Mouse (Mus musculus) lung, embryonic 16.5 days (tissue): ENCODE results near the gene Cpn2. TPM values are rescaled to one million over a fixed set of nuclear protein-coding genes. Genes with fewer than 3 reads are reported as not detected.

Experiments
- ATAC-seq: fragments of 200-750 bp; cut with Nextera tagmentation; 2 replicates; pipeline ENCODE4 v1.8.0; 2017; ENCODE audit warnings: low read depth, mild to moderate bottlenecking, moderate library complexity
- H3K27ac ChIP-seq: fragments of 300-500 bp; sonication (generic); 2 replicates; pipeline ENCODE4 v1.5.1; 2014; ENCODE audit warnings: mild to moderate bottlenecking, control low read depth, low read length
- H3K27me3 ChIP-seq: fragments of 300-500 bp; sonication (generic); 2 replicates; pipeline ENCODE4 v1.6.1; 2014; ENCODE audit warnings: low read depth, low read length, mixed read lengths; ENCODE audit not compliant: control insufficient read depth, insufficient read depth
- H3K36me3 ChIP-seq: fragments of 300-500 bp; sonication (generic); 2 replicates; pipeline ENCODE4 v1.6.1; 2014; ENCODE audit warnings: low read length; ENCODE audit not compliant: control insufficient read depth, insufficient read depth
- H3K4me1 ChIP-seq: fragments of 300-500 bp; sonication (generic); replicated peaks from 2 replicates; pipeline ENCODE4 v1.6.1; 2014; ENCODE audit warnings: low read length, mixed read lengths; ENCODE audit not compliant: control insufficient read depth, insufficient read depth
- H3K4me2 ChIP-seq: fragments of 300-500 bp; sonication (generic); 2 replicates; pipeline ENCODE4 v1.6.1; 2014; ENCODE audit warnings: low read depth, low read length, control low read depth
- H3K4me3 ChIP-seq: fragments of 300-500 bp; sonication (generic); 2 replicates; pipeline ENCODE4 v1.5.1; 2014; ENCODE audit warnings: mild to moderate bottlenecking, low read length, control low read depth
- H3K9ac ChIP-seq: fragments of 300-500 bp; sonication (generic); 2 replicates; pipeline ENCODE4 v1.6.1; 2014; ENCODE audit warnings: low read length, control low read depth
- H3K9me3 ChIP-seq: fragments of 300-500 bp; sonication (generic); 2 replicates; pipeline ENCODE4 v1.6.1; 2016; ENCODE audit warnings: low read length; ENCODE audit not compliant: control insufficient read depth
- WGBS: fragments of 180-500 bp; shearing (Covaris S2); extraction: QIAGEN DNeasy Blood & Tissue Kit; methylation state at CpG from one replicate; pipeline ENCODE4 v1.1.7; 2014; 5-methylcytosine and 5-hydroxymethylcytosine counted together
- polyA plus RNA-seq: library from polyadenylated mRNA; unstranded; fragments of >200 nt; fragmentation: Nextera tagmentation; extraction: Ambion mirVana; gene quantifications from 2 replicates; pipeline ENCODE4 v1.2.1, GENCODE M21; 2015

Gene Cpn2
- polyA plus RNA-seq, 1 experiment from 2014 or later: not detected

DNA sequence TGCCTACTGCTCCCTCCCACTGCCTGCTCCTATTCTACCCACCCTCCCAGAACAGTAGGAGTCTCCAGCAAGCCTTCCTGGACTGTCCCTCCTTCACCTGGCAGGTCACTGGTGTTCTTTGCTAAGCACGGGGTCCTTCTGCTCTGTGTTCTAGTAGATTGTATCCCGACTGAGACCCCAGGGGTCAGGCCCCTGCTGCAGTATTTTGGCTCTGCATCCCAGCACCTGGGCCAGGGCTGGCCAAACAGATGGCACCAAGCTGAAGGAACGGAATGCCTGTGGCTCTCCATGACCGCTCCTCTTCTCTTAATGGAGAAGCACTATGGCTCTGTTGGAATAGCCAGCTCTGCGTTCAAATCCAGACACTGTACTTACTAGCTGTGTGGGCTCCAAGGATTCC, 738 bp downstream of the Cpn2 start:
- WGBS: 80% methylated on average over 5 of the region's 5 CpGs
- no peak overlapping the region for H3K4me3 ChIP-seq

DNA sequence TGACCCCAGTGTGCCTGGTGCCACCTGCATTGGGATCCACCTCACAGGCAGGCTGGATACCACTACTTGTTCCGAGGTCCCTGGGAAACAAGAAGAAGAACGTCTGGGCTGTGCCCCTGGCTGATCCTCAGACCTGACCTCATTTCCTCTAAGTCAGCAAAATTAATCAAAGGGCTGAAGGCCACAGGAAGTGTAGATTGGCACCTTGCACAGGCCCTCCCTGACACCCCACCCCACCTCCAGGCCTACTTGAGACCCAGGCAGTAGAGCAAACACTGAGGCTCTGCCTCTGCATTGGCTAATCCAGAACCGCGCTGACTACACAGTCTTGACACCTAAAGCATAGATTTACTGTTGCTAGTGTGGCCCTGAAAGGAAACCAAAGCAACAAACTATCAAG, 1.7 kb downstream of the Cpn2 start:
- Histone ChIP-seq H3K9me3 (no peaks in the 10 kb centered on the region), H3K4me1 (no peaks in the 10 kb centered on the region), H3K27ac (no peak overlapping the region), H3K4me2 (no peak overlapping the region), H3K27me3 (no peaks in the 10 kb centered on the region), H3K36me3 (no peaks in the 10 kb centered on the region), H3K9ac (no peak overlapping the region), H3K4me3 (no peak overlapping the region)
- ATAC-seq: no peak
- WGBS: 52% methylated on average over 4 of the region's 4 CpGs

More for the DNA sequence above, 738 bp downstream of the Cpn2 start:
- no peak overlapping the region for H3K27ac ChIP-seq
- no peak overlapping the region for H3K9ac ChIP-seq
- no peaks in the 10 kb centered on the region for H3K36me3 ChIP-seq
- H3K4me2 ChIP-seq: no peak overlapping the region
- ATAC-seq: no peak
- H3K27me3 ChIP-seq: no peaks in the 10 kb centered on the region
- no peaks in the 10 kb centered on the region for H3K4me1 ChIP-seq
- no peaks in the 10 kb centered on the region for H3K9me3 ChIP-seq

DNA sequence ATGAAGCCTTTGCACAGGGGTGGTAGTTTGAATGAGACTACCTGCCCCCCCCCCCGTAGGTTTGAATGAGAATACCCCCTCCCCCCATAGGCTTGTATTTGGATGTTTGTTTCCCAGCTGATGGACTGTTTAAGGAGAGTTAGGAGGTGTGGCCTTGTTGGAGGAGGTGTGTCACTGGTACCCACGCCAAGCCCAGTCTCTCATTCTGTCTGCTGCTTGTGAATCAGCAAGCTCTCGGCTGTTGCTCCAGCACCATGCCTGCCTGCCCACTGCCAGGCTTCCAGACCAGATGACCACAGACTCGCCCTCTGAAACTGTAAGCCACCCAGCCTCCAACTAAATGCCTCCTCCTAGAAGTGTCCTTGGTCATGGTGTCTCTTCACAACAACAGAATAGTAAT, 4.1 kb downstream of the Cpn2 start:
- Histone ChIP-seq H3K36me3 (no peaks in the 10 kb centered on the region), H3K4me1 (no peaks in the 10 kb centered on the region), H3K27me3 (no peaks in the 10 kb centered on the region), H3K9me3 (no peaks in the 10 kb centered on the region), H3K27ac (no peak overlapping the region), H3K4me3 (no peak overlapping the region), H3K4me2 (no peak overlapping the region), H3K9ac (no peak overlapping the region)
- ATAC-seq: no peak
- 59% methylated on average over 4 of the region's 4 CpGs for WGBS

DNA sequence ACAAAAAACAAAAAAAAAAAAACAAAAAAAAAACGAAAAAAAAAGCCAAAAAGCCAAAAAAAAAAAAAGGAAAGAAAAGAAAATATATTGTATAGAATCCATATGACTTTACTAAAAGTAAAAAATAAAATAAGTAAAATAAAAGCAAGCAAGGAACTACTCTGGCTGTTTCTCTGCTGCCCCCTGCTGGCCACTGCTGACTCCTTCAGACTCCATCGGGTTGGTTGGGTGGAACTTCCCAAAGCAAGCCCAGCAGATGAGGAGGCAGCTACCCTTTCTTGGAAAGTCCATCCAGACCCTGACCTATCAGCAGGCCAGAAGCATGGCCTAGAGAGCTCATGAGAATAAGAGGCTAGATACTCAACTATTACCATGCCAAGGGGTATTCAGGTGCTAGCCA, 4.6 kb downstream of the Cpn2 start:
- Histone ChIP-seq H3K4me2 (no peak overlapping the region), H3K27me3 (no peaks in the 10 kb centered on the region), H3K36me3 (no peaks in the 10 kb centered on the region), H3K9ac (no peak overlapping the region), H3K4me3 (no peak overlapping the region), H3K4me1 (no peaks in the 10 kb centered on the region), H3K9me3 (no peaks in the 10 kb centered on the region), H3K27ac (no peak overlapping the region)
- 2% methylated on average over 2 of the region's 2 CpGs for WGBS
- ATAC-seq: no peak

DNA sequence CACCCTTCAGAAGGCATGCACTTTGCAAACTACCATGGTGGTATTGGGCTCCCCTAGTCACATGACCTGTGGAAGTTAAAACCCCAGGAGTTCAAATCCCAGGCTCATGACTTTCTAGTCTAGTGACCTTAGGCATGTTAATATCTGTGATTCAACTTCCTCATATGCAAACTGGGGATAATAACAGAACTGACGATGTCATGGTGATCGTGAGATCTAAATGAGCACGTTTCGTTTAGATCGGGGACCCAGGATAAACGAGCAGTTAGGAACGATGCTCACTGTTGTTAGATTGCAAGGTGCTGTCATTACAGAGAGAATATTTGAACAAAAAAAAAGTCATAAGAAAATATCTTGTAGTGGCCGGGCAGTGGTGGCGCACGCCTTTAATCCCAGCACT, 5.1 kb downstream of the Cpn2 start:
- no peak overlapping the region for H3K9ac ChIP-seq
- H3K36me3 ChIP-seq: no peaks in the 10 kb centered on the region
- no peak for ATAC-seq
- H3K4me1 ChIP-seq: no peaks in the 10 kb centered on the region
- H3K27me3 ChIP-seq: no peaks in the 10 kb centered on the region
- WGBS: 82% methylated on average over 10 of the region's 10 CpGs
- no peak overlapping the region for H3K4me3 ChIP-seq
- H3K27ac ChIP-seq: no peak overlapping the region
- no peaks in the 10 kb centered on the region for H3K9me3 ChIP-seq
- H3K4me2 ChIP-seq: no peak overlapping the region

DNA sequence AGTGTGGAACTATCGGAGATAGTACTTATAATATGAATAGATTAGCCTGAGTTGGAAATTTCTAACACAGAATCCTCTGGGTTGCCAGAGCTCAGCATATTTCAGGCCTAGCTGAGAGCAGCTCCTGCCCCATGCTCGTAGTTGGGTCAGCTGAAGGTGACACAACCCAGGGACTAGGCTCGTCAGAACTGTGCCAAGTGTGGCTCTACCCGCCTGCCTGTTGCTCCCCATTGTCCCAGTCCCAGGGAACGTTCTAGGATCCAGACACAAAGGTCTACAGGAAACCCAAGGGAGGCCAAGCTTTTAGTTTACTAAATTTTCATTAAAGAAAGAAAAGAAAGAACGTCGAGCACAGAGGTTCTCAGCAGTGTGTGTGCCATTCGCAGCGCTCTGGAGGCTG, 6.0 kb downstream of the Cpn2 start:
- Histone ChIP-seq H3K4me1 (no peaks in the 10 kb centered on the region), H3K4me2 (no peak overlapping the region), H3K9ac (no peak overlapping the region), H3K9me3 (no peaks in the 10 kb centered on the region), H3K36me3 (no peaks in the 10 kb centered on the region), H3K4me3 (no peak overlapping the region), H3K27me3 (no peaks in the 10 kb centered on the region), H3K27ac (no peak overlapping the region)
- 86% methylated on average over 9 of the region's 9 CpGs for WGBS
- ATAC-seq: no peak

DNA sequence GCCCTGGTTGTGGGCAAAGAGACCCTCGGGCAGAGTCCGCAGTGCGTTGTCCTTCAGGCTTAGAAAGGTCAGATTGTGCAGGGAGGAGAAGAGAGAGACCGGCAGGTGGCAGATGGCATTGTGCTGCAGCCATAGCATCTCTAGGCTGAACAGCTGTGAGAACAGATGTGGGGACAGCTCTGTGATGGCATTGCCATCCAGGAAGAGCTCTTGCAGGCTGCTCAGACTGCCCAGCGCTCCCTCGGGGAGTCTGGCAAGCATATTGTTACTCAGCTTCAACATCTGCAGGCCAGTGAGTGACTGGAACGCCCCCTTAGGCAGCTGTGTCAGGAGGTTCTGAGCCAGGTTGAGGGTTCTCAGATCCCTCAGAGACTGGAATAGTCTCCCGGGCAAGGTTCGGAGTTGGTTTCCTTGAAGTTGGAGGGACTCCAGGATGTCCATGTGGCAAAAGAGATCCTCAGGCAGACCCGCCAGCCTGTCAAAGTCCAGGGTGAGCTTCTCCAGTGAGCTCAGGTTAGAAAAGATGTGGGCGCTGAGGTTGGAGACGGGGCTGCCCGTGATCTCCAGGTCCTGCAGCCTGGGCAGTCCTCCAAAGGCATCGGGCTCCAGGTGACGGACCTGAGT, 7.2 kb downstream of the Cpn2 start:
- Histone ChIP-seq H3K4me1 (no peaks in the 10 kb centered on the region), H3K9me3 (no peaks in the 10 kb centered on the region), H3K27me3 (no peaks in the 10 kb centered on the region), H3K27ac (no peak overlapping the region), H3K4me2 (no peak overlapping the region), H3K9ac (no peak overlapping the region), H3K4me3 (no peak overlapping the region), H3K36me3 (no peaks in the 10 kb centered on the region)
- WGBS: 82% methylated on average over 15 of the region's 15 CpGs
- no peak for ATAC-seq

DNA sequence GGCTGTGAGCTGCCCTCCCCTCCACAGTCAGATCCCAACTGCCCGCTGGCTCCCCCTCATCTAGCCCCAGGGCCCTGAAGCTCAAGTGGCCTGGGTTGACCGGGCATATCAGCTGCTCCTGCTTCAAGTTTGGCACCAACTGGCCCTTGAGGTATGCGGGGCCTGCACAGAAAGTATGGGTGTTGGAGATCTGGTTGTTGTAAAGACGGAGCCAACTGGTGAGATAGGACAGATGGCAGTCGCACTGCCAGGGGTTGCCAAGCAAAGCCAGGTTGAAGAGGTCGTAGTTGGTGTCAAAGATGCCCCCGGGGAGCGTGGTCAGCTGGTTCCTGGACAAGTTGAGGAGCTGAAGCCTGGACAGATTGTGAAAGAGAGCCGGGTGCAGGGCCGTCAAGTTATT, 7.9 kb downstream of the Cpn2 start:
- H3K4me2 ChIP-seq: no peak overlapping the region
- no peak overlapping the region for H3K9ac ChIP-seq
- no peaks in the 10 kb centered on the region for H3K9me3 ChIP-seq
- no peak overlapping the region for H3K27ac ChIP-seq
- H3K4me1 ChIP-seq: no peaks in the 10 kb centered on the region
- ATAC-seq: no peak
- no peak overlapping the region for H3K4me3 ChIP-seq
- H3K27me3 ChIP-seq: no peaks in the 10 kb centered on the region
- H3K36me3 ChIP-seq: no peaks in the 10 kb centered on the region
- WGBS: 73% methylated on average over 10 of the region's 10 CpGs

DNA sequence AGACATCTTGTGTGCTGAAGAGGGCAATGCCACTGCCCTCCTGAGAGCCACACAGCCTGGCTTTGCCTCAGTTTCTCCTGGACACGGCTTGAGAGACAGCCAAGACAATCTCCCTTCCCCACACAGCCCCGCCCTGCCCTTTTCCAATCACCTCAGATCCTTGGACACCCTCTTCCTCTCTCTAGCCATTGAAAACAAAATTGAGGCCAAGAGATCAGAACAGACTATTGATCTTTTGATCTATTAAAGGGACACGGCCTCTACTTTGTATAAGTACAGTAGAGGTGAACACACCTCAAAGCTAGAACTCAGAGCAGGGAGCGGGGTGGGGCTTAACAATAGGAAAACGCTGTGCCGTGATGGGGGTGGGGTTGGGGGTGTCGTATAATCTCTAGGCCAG, 8.9 kb downstream of the Cpn2 start:
- Histone ChIP-seq H3K9ac (no peak overlapping the region), H3K4me3 (no peak overlapping the region), H3K36me3 (no peaks in the 10 kb centered on the region), H3K9me3 (no peaks in the 10 kb centered on the region), H3K4me2 (no peak overlapping the region), H3K4me1 (no peaks in the 10 kb centered on the region), H3K27ac (no peak overlapping the region), H3K27me3 (no peaks in the 10 kb centered on the region)
- no peak for ATAC-seq
- 89% methylated on average over 7 of the region's 7 CpGs for WGBS

DNA sequence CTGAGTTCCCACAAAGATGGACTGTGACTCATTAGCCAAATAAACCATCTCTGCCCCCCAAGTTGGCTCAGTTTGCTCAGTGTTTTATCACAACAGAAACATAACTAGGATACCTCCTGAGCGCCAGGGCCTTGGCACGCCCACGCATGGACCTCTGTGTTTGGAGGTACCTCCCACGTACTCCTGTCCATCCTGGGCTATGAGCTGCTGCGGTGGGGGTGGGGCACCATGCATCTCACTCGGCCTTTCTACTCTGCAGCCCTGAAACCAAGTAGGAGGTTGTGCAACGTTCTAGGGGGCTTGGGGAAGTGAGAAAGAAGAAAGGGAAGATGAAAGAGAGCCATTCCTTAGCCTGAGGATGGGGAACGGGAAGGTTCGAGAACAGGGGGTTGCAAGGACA, 9.6 kb downstream of the Cpn2 start:
- Histone ChIP-seq H3K9me3 (no peaks in the 10 kb centered on the region), H3K9ac (no peak overlapping the region), H3K27ac (no peak overlapping the region), H3K36me3 (no peaks in the 10 kb centered on the region), H3K27me3 (no peaks in the 10 kb centered on the region), H3K4me2 (no peak overlapping the region), H3K4me1 (no peaks in the 10 kb centered on the region), H3K4me3 (no peak overlapping the region)
- no peak for ATAC-seq
- 62% methylated on average over 9 of the region's 9 CpGs for WGBS
